Mouse (Mus musculus): ENCODE results near the gene Cabin1.

DNA sequence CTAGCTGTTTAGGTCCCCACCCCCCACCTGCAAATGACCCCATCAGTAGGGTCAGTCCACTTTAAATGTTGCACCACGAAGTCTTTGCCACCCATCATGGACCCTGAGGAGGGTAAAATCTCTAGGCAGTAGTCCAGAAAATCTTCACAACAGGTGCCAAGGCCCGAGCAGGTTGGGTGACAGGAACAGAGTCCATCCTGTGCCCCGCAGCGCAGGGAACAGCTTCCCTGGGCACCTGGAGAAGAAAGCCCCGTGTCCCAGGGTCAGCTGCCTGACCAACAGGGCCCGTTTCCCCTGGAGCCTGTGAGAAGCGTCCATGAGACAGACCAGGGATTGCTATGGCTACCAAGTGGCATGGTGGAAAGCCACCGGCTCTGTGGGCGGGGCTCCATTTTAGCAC is 121.7 kb downstream of the Cabin1 start:
- TF ChIP-seq CTCF (IDR thresholded peaks at IDR 0.05; ENCODE audit: low read depth) (no peak), EP300 (optimal IDR thresholded peaks at IDR 0.05) (no peak)

Measured in stomach, postnatal 0 days (tissue).